Mouse (Mus musculus): ENCODE measurements around the gene Bpifa6. TPM values are rescaled to one million over a fixed set of nuclear protein-coding genes. Genes with fewer than 3 reads are reported as not detected.

Gene Bpifa6
- polyA plus RNA-seq, 1 experiment from 2014 or later: not detected

DNA sequence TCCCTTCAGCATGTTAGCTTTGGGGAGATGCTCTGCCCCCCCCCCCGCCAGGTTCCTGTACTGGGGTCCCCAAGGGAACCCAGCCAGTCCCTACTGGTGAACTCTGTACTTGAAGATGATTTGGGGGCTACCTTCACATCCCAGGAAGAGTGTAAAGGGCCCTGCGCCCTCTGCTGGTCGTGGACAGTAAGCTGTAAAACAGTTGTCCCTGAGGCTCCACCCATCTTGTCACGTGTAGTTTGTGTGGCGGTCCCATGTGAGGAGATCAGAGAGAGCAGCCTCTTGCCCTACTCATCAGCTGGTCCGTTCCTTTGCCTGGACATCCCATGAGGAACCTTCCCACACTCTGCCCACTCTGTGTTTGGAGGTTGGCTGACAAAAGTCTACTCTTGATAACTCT is 20.9 kb upstream of the Bpifa6 start:
- Histone ChIP-seq H3K4me2 (no peak overlapping the region; the same call in 1 of the 2 replicates), H3K4me1 (ENCODE audit: control insufficient read depth, insufficient read depth, low read length) (no peaks in the 10 kb centered on the region), H3K27me3 (ENCODE audit: control insufficient read depth, insufficient read depth, low read length) (no peaks in the 10 kb centered on the region), H3K4me3 (ENCODE audit: low read depth, low read length) (no peak overlapping the region), H3K9me3 (replicated peaks; ENCODE audit: control insufficient read depth, low read length) (no peaks in the 10 kb centered on the region), H3K36me3 (ENCODE audit: control insufficient read depth, insufficient read depth, low read length) (no peaks in the 10 kb centered on the region), H3K27ac (ENCODE audit: low read depth, low read length) (no peak overlapping the region), H3K9ac (ENCODE audit: low read depth, low read length) (no peak overlapping the region)
- ATAC-seq (replicated peaks; ENCODE audit: insufficient number of reproducible peaks, low FRiP score, low TSS enrichment): no peak
- WGBS (ENCODE audit: insufficient replicate concordance): 7% methylated on average over 6 of the region's 6 CpGs

DNA sequence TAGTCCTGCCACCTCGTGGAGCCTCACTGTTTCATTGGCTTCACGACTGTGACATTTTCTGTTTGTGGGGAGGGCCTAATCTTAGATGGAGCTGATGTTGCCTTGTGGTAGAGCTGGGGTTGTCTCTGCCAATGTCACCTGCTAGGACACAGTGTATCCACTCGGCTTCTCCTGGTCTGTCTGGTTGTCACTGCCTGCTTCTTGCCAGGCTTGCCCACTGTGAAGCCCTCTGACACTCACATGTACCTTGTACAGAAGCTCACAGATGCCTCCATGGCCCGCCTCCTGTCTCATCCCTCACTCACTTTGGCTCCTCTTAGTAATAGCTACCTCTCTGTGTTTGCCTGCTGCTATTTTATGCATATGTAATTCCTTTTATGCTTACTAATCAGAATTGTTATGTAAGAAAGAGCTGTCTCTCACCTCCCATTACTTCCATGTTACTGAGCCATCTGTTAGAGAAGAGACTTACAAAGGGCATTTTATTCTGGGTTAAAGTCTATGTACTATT is 11.9 kb upstream of the Bpifa6 start:
- no peaks in the 10 kb centered on the region for H3K9me3 ChIP-seq (replicated peaks; ENCODE audit: control insufficient read depth, low read length)
- no peak for ATAC-seq (replicated peaks; ENCODE audit: insufficient number of reproducible peaks, low FRiP score, low TSS enrichment)
- no peak overlapping the region for H3K4me2 ChIP-seq
- no peaks in the 10 kb centered on the region for H3K27me3 ChIP-seq (ENCODE audit: control insufficient read depth, insufficient read depth, low read length)
- no peak overlapping the region for H3K9ac ChIP-seq (ENCODE audit: low read depth, low read length)
- H3K36me3 ChIP-seq (ENCODE audit: control insufficient read depth, insufficient read depth, low read length): no peaks in the 10 kb centered on the region
- H3K4me1 ChIP-seq (ENCODE audit: control insufficient read depth, insufficient read depth, low read length): no peaks in the 10 kb centered on the region
- no peak overlapping the region for H3K4me3 ChIP-seq (ENCODE audit: low read depth, low read length)
- no peak overlapping the region for H3K27ac ChIP-seq (ENCODE audit: low read depth, low read length)
- WGBS (ENCODE audit: insufficient replicate concordance): 52% methylated on average over 4 of the region's 4 CpGs

DNA sequence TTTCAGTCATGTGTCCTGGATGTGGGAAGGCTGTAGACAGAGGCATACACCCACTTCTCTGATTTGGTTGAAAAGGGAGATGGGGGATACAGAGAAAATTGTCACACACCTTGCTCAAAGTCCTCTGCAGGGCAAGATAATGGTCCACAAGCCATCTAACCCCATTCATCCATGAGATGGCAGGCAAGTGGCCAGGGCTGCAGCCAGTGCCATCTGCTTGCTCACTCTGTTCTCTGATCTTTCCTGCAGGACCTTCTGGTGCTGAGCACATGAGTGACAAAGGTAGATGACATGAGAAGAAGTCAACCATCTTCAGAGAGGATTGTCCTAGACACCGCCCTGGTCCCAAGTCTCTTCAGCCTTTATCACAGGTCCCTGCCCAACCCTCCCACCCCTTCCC is 11.4 kb upstream of the Bpifa6 start:
- Histone ChIP-seq H3K4me1 (ENCODE audit: control insufficient read depth, insufficient read depth, low read length) (no peaks in the 10 kb centered on the region), H3K27me3 (ENCODE audit: control insufficient read depth, insufficient read depth, low read length) (no peaks in the 10 kb centered on the region), H3K4me3 (ENCODE audit: low read depth, low read length) (no peak overlapping the region), H3K9me3 (replicated peaks; ENCODE audit: control insufficient read depth, low read length) (no peaks in the 10 kb centered on the region), H3K27ac (ENCODE audit: low read depth, low read length) (no peak overlapping the region), H3K4me2 (no peak overlapping the region), H3K36me3 (ENCODE audit: control insufficient read depth, insufficient read depth, low read length) (no peaks in the 10 kb centered on the region), H3K9ac (ENCODE audit: low read depth, low read length) (no peak overlapping the region)
- ATAC-seq (replicated peaks; ENCODE audit: insufficient number of reproducible peaks, low FRiP score, low TSS enrichment): no peak
- 73% methylated on average over 1 of the region's 1 CpGs for WGBS (ENCODE audit: insufficient replicate concordance)

DNA sequence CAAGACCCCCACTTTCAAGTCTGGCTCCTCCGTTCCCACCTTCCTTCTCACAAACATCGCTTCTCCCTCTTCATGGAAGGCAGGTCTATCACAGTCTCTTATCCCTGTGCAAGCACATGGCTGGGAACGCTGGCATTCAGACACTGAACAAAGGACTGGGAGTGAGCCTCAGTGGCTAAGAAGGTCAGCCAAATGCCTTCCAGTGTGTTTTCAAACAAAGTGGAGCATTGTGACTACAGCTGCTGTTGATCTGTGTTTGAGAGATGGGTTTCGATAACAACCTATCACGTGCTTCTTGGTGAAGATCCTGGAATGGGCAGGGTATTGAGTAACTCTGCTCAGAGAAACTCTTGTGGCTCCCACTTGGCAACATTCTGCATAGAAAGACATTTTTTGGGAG is 4.5 kb upstream of the Bpifa6 start:
- 69% methylated on average over 5 of the region's 5 CpGs for WGBS (ENCODE audit: insufficient replicate concordance)
- H3K4me1 ChIP-seq (ENCODE audit: control insufficient read depth, insufficient read depth, low read length): no peaks in the 10 kb centered on the region
- H3K27ac ChIP-seq (ENCODE audit: low read depth, low read length): no peak overlapping the region
- ATAC-seq (replicated peaks; ENCODE audit: insufficient number of reproducible peaks, low FRiP score, low TSS enrichment): no peak
- H3K4me2 ChIP-seq: no peak overlapping the region
- H3K36me3 ChIP-seq (ENCODE audit: control insufficient read depth, insufficient read depth, low read length): no peaks in the 10 kb centered on the region
- H3K9ac ChIP-seq (ENCODE audit: low read depth, low read length): no peak overlapping the region
- H3K27me3 ChIP-seq (ENCODE audit: control insufficient read depth, insufficient read depth, low read length): no peaks in the 10 kb centered on the region
- H3K9me3 ChIP-seq (replicated peaks; ENCODE audit: control insufficient read depth, low read length): no peaks in the 10 kb centered on the region
- H3K4me3 ChIP-seq (ENCODE audit: low read depth, low read length): no peak overlapping the region

DNA sequence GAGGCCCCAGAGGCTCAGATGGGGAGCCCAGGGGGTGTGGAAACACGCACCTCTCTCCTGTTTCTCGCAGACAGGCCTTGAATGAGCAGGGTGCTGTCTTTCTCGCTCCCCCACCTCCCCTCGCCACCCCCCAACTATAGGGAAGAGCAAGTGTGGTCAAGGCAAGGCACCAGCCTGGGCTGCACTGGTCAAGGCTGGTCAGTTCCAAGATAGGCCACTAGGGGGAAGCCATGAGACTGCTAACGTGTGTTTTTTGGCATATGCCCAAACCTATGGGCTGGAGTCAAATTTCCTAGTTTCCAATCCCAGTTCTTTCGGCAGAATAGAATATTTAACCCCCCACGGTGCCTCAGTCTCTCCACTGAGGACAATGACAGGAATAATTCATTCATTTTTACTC is 21.0 kb downstream of the Bpifa6 start:
- Histone ChIP-seq H3K36me3 (ENCODE audit: control insufficient read depth, insufficient read depth, low read length) (no peaks in the 10 kb centered on the region), H3K27me3 (ENCODE audit: control insufficient read depth, insufficient read depth, low read length) (no peaks in the 10 kb centered on the region), H3K9ac (ENCODE audit: low read depth, low read length) (no peak overlapping the region), H3K4me2 (no peak overlapping the region), H3K9me3 (replicated peaks; ENCODE audit: control insufficient read depth, low read length) (no peaks in the 10 kb centered on the region), H3K27ac (ENCODE audit: low read depth, low read length) (no peak overlapping the region), H3K4me3 (ENCODE audit: low read depth, low read length) (no peak overlapping the region), H3K4me1 (ENCODE audit: control insufficient read depth, insufficient read depth, low read length) (no peaks in the 10 kb centered on the region)
- 7% methylated on average over 7 of the region's 7 CpGs for WGBS (ENCODE audit: insufficient replicate concordance)
- ATAC-seq (replicated peaks; ENCODE audit: insufficient number of reproducible peaks, low FRiP score, low TSS enrichment): 0 out of 2 replicates have a peak, but pooled peaks have one; percentile 10

DNA sequence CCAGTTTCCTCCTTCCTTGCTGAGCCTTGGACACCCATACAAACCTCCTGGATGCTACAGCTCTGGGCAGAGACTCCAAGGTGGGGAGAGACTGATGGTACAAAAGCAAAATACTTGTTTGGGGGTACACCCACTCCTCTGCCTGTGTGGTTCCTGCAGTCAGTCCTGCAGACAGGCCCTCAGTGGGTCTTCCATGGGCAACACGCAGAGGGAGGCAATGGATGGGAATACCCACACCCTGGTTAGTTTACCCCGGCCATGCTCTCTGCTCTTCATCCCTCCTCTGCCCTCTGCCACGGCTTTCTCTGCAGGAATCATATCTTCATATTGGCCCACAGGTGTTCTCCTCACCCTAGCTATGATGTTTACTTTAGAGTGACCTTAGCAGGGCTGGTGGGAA is 25.8 kb downstream of the Bpifa6 start:
- no peaks in the 10 kb centered on the region for H3K36me3 ChIP-seq (ENCODE audit: control insufficient read depth, insufficient read depth, low read length)
- 61% methylated on average over 3 of the region's 3 CpGs for WGBS (ENCODE audit: insufficient replicate concordance)
- no peak overlapping the region for H3K4me2 ChIP-seq
- no peaks in the 10 kb centered on the region for H3K27me3 ChIP-seq (ENCODE audit: control insufficient read depth, insufficient read depth, low read length)
- no peaks in the 10 kb centered on the region for H3K9me3 ChIP-seq (replicated peaks; ENCODE audit: control insufficient read depth, low read length)
- no peak overlapping the region for H3K27ac ChIP-seq (ENCODE audit: low read depth, low read length)
- H3K9ac ChIP-seq (ENCODE audit: low read depth, low read length): no peak overlapping the region
- no peak overlapping the region for H3K4me3 ChIP-seq (ENCODE audit: low read depth, low read length)
- no peaks in the 10 kb centered on the region for H3K4me1 ChIP-seq (ENCODE audit: control insufficient read depth, insufficient read depth, low read length)
- ATAC-seq (replicated peaks; ENCODE audit: insufficient number of reproducible peaks, low FRiP score, low TSS enrichment): no peak

DNA sequence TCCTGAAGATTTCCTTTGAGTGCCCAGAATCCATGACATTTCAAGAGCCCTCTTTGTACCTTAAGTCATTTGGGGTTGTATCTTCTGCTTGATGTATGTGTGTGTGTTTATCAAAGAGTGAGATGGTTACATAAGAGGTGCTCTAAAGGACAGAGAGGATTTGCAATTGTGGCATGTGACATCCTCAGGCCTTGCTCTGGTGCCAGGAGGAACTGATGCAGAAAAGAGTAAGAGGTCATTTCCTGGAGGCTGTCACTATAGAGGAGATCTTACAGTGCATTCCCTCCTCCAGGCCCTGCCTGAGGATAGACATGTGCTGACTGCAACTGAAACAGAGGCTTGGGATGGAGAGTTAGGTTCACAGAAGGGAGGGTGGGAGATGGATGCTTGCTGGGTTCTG is 26.3 kb downstream of the Bpifa6 start:
- Histone ChIP-seq H3K27ac (ENCODE audit: low read depth, low read length) (no peak overlapping the region), H3K27me3 (ENCODE audit: control insufficient read depth, insufficient read depth, low read length) (no peaks in the 10 kb centered on the region), H3K4me3 (ENCODE audit: low read depth, low read length) (no peak overlapping the region), H3K4me2 (no peak overlapping the region), H3K36me3 (ENCODE audit: control insufficient read depth, insufficient read depth, low read length) (no peaks in the 10 kb centered on the region), H3K9ac (ENCODE audit: low read depth, low read length) (no peak overlapping the region), H3K4me1 (ENCODE audit: control insufficient read depth, insufficient read depth, low read length) (no peaks in the 10 kb centered on the region), H3K9me3 (replicated peaks; ENCODE audit: control insufficient read depth, low read length) (no peaks in the 10 kb centered on the region)
- ATAC-seq (replicated peaks; ENCODE audit: insufficient number of reproducible peaks, low FRiP score, low TSS enrichment): no peak

DNA sequence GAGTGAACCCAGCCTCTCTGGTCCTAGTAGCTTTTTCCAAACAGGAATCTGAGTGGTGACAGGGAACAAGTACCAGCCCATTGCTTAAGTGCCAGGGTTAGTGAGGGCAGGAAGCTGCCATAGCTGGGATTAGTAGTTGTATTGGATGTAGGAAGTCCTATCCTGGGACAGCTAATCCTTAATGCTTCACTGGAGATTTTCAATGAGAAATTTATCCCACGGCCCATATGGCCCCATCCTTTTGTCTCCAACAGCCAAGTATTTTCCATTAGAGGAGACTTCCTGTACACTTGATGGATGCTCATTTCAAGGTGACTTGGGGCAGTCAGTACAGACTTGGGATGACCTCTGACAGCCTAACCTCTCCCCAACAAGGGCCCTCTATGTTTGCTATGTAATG is 29.7 kb downstream of the Bpifa6 start:
- ATAC-seq (replicated peaks; ENCODE audit: insufficient number of reproducible peaks, low FRiP score, low TSS enrichment): no peak
- Histone ChIP-seq H3K9ac (ENCODE audit: low read depth, low read length) (no peak overlapping the region), H3K9me3 (replicated peaks; ENCODE audit: control insufficient read depth, low read length) (no peaks in the 10 kb centered on the region), H3K27ac (ENCODE audit: low read depth, low read length) (no peak overlapping the region), H3K4me2 (no peak overlapping the region), H3K27me3 (ENCODE audit: control insufficient read depth, insufficient read depth, low read length) (no peaks in the 10 kb centered on the region), H3K36me3 (ENCODE audit: control insufficient read depth, insufficient read depth, low read length) (no peaks in the 10 kb centered on the region), H3K4me3 (ENCODE audit: low read depth, low read length) (no peak overlapping the region), H3K4me1 (ENCODE audit: control insufficient read depth, insufficient read depth, low read length) (no peaks in the 10 kb centered on the region)
- 78% methylated on average over 1 of the region's 1 CpGs for WGBS (ENCODE audit: insufficient replicate concordance)

DNA sequence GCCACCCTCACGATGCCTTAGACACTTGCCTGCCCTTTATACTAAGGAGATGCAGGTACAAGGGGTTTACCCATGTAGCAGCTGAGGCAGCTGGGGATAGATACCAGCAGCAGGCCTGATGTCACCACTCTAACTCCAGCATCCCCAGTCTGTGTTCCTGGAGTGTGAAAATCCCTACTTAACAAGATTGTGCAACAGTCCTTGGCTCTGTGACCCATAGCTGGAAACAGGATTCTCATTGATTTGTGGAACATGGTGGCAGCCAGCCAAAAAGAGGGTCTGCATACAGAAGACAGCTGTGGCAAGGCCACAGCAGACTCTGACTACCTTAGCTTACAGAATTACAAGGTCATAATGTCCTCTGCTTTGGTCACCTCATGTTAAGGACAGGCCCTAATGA is 30.3 kb downstream of the Bpifa6 start:
- Histone ChIP-seq H3K9me3 (replicated peaks; ENCODE audit: control insufficient read depth, low read length) (no peaks in the 10 kb centered on the region), H3K4me1 (ENCODE audit: control insufficient read depth, insufficient read depth, low read length) (no peaks in the 10 kb centered on the region), H3K4me3 (ENCODE audit: low read depth, low read length) (no peak overlapping the region), H3K27ac (ENCODE audit: low read depth, low read length) (no peak overlapping the region), H3K36me3 (ENCODE audit: control insufficient read depth, insufficient read depth, low read length) (no peaks in the 10 kb centered on the region), H3K9ac (ENCODE audit: low read depth, low read length) (no peak overlapping the region), H3K4me2 (no peak overlapping the region), H3K27me3 (ENCODE audit: control insufficient read depth, insufficient read depth, low read length) (no peaks in the 10 kb centered on the region)
- 82% methylated on average over 1 of the region's 1 CpGs for WGBS (ENCODE audit: insufficient replicate concordance)
- ATAC-seq (replicated peaks; ENCODE audit: insufficient number of reproducible peaks, low FRiP score, low TSS enrichment): no peak
